Mouse (Mus musculus): ENCODE results near the gene Gm9837.

The Gm9837 gene

GRCm38 (mm10) chr11:53469968-53470695 lies at the start of gene Gm9837:
Gene Gm9837 (minus strand): TSS chr11:53470479.
- in situ Hi-C loops (cut with MboI, MseI) = no loop called here

DNA sequence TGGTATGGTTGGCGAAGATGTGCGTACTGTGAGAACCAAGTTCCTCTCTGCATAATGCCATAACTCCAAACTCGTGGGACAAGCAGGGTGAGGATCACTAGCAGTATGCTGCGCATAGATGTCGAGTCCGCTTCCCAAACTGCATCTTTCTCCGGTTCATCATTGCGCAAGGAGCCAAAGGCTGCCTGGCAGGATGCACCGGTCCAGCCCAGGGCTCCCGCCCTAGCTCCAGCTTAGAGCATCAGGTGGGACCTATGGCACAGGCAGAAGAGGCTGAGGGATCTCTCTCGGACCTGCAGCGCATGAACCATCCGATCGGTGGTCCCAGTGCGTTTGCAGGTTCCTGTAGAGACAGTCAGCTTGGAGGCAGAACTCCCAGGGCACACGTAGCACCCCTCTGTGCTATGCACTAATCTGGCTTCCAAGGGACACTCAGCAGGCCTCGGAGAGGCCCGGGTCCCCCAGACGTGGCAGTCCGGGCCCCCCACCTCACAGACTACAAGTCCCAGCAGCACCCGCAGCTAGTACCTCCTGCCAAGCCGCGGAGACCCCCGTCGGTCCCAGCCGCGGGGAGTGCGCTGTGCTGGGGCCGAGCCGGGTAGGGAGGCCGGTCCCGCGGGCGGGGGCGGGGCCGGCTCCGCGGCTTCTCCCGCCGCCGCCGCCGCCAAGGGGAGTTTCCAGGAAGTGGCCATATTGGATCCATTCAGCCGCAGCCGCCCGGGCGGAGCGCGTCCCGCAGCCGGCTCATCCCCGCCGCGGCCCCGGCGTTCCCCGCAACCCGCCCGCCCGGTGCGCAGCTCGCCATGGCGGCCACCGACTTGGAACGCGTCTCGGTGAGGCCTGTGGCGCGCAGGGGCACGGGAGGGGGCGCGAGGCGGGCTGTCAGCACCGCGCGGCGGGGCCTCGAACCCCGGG lies 49.2 kb upstream of the Gm9837 start, which contains the start of gene Sept8:
Gene Sept8 (plus strand): TSS at position 51 of the 915 bp plus-strand sequence.
- in situ Hi-C loops (cut with MboI, MseI) = no loop called here

- in situ Hi-C loops (cut with MboI, MseI) = no loop called here
These were observed 48.5 kb upstream of the Gm9837 start for GRCm38 (mm10) chr11:53518759-53519158.

DNA sequence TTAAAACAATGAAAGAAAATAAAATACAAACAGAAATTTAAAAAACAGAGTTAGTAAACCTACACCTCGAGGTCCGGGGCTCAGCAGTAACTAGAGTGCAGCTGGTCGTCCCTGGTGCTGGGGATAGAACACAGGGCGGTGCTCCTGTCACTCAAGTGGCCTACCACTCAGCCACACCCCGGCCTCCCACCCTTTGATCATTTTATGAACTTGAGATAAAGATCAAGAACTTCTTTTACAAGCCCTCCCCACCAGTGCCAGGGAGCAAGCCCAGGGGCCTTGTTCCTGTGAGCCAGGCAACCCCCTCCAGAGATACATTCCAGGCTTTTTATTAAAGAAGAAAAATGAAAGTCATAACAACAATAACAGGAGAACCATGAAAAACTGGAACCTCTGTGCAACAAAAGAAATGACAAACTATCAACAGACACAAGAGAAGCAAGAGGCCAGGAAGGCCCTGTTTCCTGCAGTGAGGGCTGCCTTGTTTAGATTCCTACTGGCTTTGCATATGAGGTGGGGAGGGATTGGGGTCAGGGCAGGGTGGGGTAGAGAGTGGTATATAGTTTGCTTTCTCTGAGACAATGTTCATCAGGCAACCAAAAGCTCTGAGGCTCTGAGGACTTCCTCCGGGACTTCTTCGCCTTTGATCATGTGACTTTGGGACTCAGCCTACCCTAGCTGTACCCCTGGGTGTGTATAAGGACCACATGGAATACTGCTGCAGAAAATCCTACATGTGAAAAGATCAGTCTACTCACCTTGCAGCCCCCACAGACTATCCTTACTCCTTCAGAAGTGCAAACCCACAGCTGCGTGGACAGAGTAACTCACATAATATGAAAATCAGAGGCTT lies 46.7 kb upstream of the Gm9837 start:
- in situ Hi-C loops (cut with MboI, MseI) = no loop called here

DNA sequence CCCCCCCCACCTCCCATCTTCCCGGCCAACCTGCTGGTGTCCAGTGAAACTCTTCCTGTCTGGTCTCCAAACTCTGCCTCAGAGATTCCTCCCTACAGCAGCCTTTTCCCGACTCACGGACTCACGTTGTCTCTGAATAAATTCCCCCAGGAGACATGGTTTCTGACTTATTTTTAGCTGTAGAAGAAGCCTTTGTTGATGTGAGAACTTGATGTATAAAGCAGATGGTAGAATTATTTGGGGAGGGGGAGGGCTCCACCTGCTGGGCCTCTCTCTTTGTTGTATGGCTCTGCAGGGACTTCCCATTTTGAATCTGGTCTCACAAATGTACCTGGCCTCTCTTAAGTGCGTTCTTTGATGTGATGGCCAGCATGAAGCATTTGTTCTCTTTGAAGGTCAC lies 40.1 kb upstream of the Gm9837 start:
- in situ Hi-C loops (cut with MboI, MseI) = no loop called here

GRCm38 (mm10) chr11:53508591-53508990 lies 38.3 kb upstream of the Gm9837 start:
- in situ Hi-C loops (cut with MboI, MseI) = no loop called here

GRCm38 (mm10) chr11:53508152-53508551 lies 37.9 kb upstream of the Gm9837 start:
- in situ Hi-C loops (cut with MboI, MseI) = no loop called here

- in situ Hi-C loops (cut with MboI, MseI) = no loop called here
These were observed 37.0 kb upstream of the Gm9837 start for GRCm38 (mm10) chr11:53507098-53507805.

DNA sequence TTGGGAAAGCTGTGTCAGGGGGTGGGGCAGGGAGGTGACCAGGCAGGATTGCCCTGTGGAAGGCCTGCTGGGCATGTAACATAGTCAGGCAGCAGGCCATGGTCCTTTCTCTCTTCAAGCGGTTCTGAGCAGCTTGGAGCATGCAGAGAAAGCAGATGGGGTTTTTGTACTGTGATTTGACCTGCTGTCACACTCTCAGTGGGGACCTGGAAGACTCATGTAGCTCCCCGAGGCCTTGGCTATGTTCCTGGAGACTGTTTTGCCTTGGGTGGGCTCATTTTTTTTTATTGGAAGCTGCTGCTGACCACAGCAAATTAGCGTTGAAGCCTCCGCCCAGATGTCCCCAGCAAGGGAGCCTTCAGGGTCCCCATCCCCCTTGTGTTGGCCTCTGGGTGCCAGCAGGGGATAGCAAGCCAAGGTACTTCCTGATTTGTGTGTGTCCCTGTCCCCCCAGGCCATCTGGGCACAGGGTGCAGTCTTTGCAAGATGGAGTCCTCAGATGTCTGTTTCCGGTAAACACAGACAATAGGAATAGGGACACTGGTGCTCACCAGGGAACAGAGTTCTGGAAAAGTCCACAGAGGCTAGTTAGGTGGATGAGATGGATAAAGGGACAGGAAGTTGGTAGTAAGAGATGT lies 34.9 kb upstream of the Gm9837 start:
- in situ Hi-C loops (cut with MboI, MseI) = no loop called here

DNA sequence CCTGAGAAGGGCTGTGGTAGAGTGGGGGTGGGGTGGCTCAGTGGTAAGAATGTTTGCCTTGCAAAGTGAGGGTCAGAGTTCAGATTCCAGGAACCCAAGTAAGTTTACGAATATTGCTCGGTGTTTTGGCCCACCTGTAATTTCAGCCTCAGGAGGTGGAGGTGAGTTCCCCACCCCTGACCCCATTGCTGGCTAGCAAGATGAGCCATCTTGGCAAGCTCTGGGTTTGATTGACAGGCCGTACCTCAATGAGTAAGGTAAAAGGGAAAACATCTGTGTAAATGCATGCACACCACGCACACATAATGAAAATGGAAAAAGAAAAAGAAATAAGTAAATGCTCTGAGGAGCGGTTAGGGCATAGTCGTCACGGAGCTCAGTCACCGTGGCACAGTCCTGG lies 34.1 kb upstream of the Gm9837 start:
- in situ Hi-C loops (cut with MboI, MseI) = no loop called here

DNA sequence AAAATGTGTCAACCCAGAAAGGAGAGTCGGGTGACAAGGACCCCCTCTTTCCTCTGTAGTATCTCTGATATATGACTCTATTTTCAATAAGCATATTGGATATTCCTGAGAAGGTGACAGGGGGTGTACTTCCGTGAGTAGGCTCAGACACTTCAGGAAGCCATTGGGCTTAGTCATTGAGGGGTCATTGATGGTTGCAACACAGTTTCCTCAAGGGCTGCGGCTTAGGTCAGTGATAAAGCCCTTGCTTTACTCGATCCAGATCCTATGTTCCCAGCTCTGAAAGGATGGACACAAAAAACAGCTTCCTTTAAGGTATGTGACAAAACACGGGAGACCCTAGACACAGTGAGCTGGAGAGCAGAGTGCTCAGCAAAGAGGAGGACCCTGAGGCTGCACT lies 33.5 kb upstream of the Gm9837 start:
- in situ Hi-C loops (cut with MboI, MseI) = no loop called here

- in situ Hi-C loops (cut with MboI, MseI) = no loop called here
These were observed 31.9 kb upstream of the Gm9837 start for GRCm38 (mm10) chr11:53502039-53502765.

DNA sequence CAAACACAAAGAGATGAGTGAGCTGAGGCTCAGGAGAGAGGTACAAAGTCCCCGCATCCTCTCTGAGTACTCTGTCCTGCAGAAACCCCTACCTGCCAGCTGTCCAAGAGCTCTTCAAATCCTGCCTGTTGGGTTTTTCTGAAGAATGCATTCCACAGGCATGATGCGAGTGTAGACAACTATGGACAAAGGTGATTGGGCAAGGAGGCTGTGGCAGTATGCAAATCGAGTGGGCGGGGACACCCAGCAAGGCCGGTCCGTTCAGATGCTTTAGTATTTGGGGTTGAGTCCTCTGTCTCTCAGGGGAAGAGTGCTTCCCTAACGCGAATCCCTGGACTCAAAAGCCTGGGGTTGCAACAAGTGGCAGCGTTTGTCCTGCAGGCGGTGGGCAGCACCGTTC lies 30.3 kb upstream of the Gm9837 start:
- in situ Hi-C loops (cut with MboI, MseI) = no loop called here

DNA sequence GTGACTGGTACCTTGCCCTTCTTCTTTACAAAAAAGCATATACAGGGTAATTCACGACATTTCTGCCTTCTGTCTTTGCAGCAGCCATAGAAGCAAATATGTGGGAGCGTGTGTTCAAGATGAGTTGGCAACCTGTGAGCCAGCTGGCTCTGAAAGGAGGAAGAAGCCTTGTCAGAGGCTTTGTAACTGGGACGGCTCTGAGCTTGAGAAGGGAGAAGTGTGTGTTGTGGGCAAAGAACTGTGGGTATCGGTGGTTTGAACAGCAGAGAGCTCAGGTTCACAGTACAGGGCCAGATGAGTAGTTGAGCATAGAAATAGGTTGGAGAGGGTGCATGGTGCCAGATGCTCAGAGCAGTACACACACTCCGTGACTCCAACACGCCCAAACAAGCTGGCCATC lies 26.7 kb upstream of the Gm9837 start:
- in situ Hi-C loops (cut with MboI, MseI) = no loop called here

DNA sequence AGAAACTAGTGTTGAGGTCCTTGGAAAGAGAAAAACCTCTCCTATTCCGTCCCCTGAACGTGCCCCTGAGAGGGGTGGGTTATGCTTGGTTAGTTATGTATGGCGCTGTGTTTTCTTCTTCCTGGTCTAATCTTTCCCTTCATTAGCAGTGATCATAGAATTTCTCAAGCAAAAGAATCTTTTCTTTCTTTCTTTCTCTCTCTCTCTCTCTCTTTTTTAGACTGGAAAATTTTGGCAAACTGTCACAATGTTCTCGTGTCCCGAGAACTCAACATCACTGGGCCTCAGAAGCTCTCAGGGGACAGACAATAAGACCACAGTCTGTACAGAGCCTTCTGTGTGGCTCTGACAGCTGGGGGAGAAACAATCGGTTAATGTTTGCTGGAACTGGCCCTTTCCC lies 25.1 kb upstream of the Gm9837 start:
- in situ Hi-C loops (cut with MboI, MseI) = no loop called here

- in situ Hi-C loops (cut with MboI, MseI) = no loop called here
These were observed 23.1 kb upstream of the Gm9837 start for GRCm38 (mm10) chr11:53493243-53493955.

GRCm38 (mm10) chr11:53491954-53492401 lies 21.7 kb upstream of the Gm9837 start:
- in situ Hi-C loops (cut with MboI, MseI) = no loop called here

DNA sequence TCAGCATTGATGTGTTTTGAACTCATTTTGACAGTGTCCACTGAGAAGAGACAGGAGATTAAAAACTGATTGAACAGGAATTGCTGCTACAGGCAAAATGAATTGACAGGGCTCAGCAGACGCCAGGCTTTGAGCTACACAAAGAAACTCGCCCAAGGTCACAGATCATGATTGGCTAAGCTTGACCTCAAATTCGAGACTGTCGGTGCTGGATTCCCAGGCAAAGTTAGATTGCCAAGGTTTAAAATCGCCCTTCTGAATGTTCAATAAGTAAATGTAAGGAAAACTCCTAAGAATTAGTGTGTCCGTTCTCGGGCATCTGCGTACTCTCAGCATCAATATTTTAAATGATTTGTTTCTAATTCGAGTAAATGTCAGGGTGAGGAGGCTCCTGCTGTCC lies 19.1 kb upstream of the Gm9837 start:
- in situ Hi-C loops (cut with MboI, MseI) = no loop called here

DNA sequence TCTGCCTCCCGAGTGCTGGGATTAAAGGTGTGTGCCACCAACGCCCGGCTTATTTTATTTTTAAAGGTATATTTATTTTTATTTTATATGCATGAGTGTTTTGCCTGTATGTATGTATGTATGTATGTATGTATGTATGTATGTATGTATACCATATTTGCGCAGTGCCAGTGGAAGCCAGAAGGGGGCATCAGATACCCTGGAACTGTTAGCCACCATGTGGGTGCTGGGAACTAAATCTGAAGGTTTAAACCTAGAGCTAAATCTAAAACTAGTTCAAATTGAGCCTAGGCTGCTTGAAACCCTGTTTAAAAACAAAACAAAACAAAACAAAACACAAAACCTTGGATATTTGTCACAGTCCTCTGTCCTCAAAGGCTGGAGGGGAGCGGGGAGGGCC lies 18.7 kb upstream of the Gm9837 start:
- in situ Hi-C loops (cut with MboI, MseI) = no loop called here

All from regulatory T cell (primary cell).